Mouse (Mus musculus) stomach, postnatal 0 days (tissue): Measurements from ENCODE around the gene Kcnn3. TPM values are rescaled to one million over a fixed set of nuclear protein-coding genes. Genes with fewer than 3 reads are reported as not detected.

ENCODE experiments used
- ATAC-seq: fragments of 200-750 bp; cut with Nextera tagmentation; 2 replicates; pipeline ENCODE4 v1.8.0; 2017; ENCODE audit not compliant: low FRiP score, low TSS enrichment
- DNase-seq: peaks from one replicate; pipeline ENCODE4 v3.0.0-alpha.2; 2016; ENCODE audit warnings: low spot score
- H3K27ac ChIP-seq: fragments of 300-500 bp; sonication (generic); replicated peaks from 2 replicates; pipeline ENCODE4 v1.5.1; 2014; ENCODE audit warnings: mild to moderate bottlenecking, control low read depth
- H3K27me3 ChIP-seq: fragments of 300-500 bp; sonication (generic); 2 replicates; pipeline ENCODE4 v1.6.1; 2014; ENCODE audit warnings: low read length; ENCODE audit not compliant: control insufficient read depth, insufficient read depth
- H3K36me3 ChIP-seq: fragments of 300-500 bp; sonication (generic); 2 replicates; pipeline ENCODE4 v1.6.1; 2014; ENCODE audit warnings: low read length, mixed read lengths; ENCODE audit not compliant: control insufficient read depth, insufficient read depth
- H3K4me1 ChIP-seq: fragments of 300-500 bp; sonication (generic); replicated peaks from 2 replicates; pipeline ENCODE4 v1.6.1; 2014; ENCODE audit warnings: antibody characterized with exemption; ENCODE audit not compliant: control insufficient read depth, insufficient read depth
- H3K4me2 ChIP-seq: fragments of 300-500 bp; sonication (generic); replicated peaks from 2 replicates; pipeline ENCODE4 v1.6.1; 2014; ENCODE audit warnings: low read depth, mild to moderate bottlenecking, control low read depth, moderate library complexity
- H3K4me3 ChIP-seq: fragments of 300-500 bp; sonication (generic); 2 replicates; pipeline ENCODE4 v1.5.1; 2014; ENCODE audit warnings: low read depth, low read length, control low read depth
- H3K9ac ChIP-seq: fragments of 300-500 bp; sonication (generic); 2 replicates; pipeline ENCODE4 v1.6.1; 2014; ENCODE audit warnings: mild to moderate bottlenecking, low read length, control low read depth, mixed read lengths
- H3K9me3 ChIP-seq: fragments of 300-500 bp; sonication (generic); 2 replicates; pipeline ENCODE4 v1.6.1; 2016; ENCODE audit warnings: low read length; ENCODE audit not compliant: control insufficient read depth
- CTCF ChIP-seq: IDR thresholded peaks from 2 replicates; pipeline ENCODE4 v1.5.1; 2016; ENCODE audit warnings: antibody characterized with exemption, low read depth, mild to moderate bottlenecking, moderate library complexity
- EP300 ChIP-seq: optimal IDR thresholded peaks from 2 replicates; pipeline ENCODE3; 2016; ENCODE audit warnings: antibody characterized with exemption
- WGBS: fragments of 180-500 bp; shearing (Covaris S2); extraction: QIAGEN DNeasy Blood & Tissue Kit; methylation state at CpG from one replicate; pipeline ENCODE4 v1.1.7; 2014; 5-methylcytosine and 5-hydroxymethylcytosine counted together
- polyA plus RNA-seq: library from polyadenylated mRNA; unstranded; fragments of >200 nt; fragmentation: Nextera tagmentation; extraction: Ambion mirVana; gene quantifications from 2 replicates; pipeline ENCODE4 v1.2.1, GENCODE M21; 2015

Gene Kcnn3
- polyA plus RNA-seq, 1 experiment from 2014 or later, result 4.5 TPM

DNA sequence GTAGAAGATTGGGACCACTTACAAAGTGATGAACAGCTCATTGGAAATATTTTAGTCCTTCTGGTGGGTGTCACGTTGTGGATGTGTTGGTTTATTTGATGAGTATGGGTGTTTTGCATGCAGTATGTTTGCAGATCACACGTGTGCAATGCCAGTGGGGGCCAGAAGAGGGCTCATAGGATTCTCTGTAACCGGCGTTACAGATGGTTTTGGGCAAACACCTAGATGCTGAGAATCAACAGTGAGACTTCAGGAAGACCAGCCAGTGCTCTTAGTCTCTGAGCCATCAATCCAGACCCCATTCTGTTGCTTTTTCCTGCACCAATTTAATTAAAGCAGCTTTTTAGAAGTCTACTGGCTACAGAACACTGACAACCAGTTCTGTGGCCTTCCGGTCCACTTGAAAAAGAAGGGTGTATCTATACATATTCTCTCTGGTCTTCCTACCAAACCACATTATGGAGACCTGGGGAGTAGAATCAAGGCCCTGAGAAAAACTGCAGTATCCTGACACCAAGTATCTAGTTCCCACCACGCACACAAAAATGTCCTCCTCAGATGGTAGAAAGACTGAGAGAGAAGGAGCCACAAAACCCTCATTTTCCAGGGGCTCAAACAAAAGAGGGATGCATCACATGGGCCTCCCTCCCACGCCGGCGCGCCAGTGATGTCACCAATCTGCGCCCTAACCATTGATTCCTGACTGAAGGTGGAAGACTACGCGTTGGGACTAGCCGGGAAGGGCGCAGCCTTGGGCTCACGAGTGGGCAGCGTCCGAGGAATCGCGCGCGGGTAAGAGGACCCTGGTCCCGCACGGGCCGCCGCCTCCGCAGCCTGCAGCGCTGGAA lies 194.6 kb downstream of the Kcnn3 start, which contains the start of gene Adar:
Gene Adar, plus strand, starts transcription at position 664 of the 848 bp plus-strand sequence.
- ATAC-seq, result peak; percentile 87
- peak within 1 kb of the TSS; percentile 97 for H3K4me2 ChIP-seq
- H3K27ac ChIP-seq, result peak within 1 kb of the TSS; percentile 67
- peak within 1 kb of the TSS; percentile 91 for H3K4me3 ChIP-seq
- peak; percentile 87 for DNase-seq
- 5% methylated on average over 28 of the region's 28 CpGs for WGBS
- peak within 1 kb of the TSS; percentile 87 for H3K9ac ChIP-seq
- H3K9me3 ChIP-seq, result no peaks in the 10 kb centered on the region
- no peaks in the 10 kb centered on the region for H3K36me3 ChIP-seq
- H3K27me3 ChIP-seq, result no peaks in the 10 kb centered on the region
- TF ChIP-seq CTCF (peak; percentile 78), EP300 (no peak)
- H3K4me1 ChIP-seq, result 0 out of 2 replicates have a peak, but pooled peaks cover 2% of the 10 kb centered on the region

DNA sequence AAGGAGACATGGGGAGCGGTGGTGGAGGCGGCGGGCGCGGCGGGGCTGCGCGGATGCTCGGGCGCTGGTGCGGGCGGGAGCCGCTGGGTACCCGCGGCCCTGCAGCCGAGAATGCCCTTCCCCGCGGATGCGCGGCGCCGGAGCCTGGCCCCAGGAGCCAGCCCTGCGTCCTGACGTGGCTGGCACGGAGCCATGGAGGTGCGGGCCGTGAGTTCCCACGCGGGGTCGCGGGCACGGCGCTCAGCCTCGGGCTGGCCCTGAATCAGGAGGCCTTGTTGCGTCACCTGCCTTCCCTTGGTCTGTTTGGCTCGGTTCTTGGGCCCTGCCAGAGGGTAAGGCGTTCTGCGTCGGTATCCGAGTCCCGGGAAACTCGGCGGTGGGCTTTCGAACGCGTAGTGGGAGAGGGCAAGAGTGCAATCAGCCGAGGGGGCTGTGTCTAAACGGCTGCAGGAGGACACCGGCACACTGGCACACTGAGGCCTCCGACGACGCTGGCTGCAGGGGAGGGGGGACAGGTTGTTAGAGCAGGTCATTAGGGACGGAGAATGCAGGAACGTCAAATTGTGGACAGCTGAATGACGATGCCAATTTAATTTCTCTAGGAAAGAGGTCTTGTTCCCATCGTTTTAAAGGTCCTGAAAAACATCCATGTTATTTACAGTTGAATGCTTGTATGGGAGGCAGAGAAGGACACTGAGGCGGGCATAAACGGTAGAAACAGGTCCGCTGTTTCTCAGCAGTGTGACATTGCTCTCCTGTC lies 195.4 kb downstream of the Kcnn3 start:
- Histone ChIP-seq H3K9me3 (no peaks in the 10 kb centered on the region), H3K4me1 (0 out of 2 replicates have a peak, but pooled peaks cover 2% of the 10 kb centered on the region), H3K9ac (peak overlapping the region; percentile 87), H3K27ac (peak overlapping the region; percentile 67), H3K4me2 (peak overlapping the region; percentile 97), H3K27me3 (no peaks in the 10 kb centered on the region), H3K36me3 (no peaks in the 10 kb centered on the region), H3K4me3 (peak overlapping the region; percentile 91)
- peak; percentile 69 for ATAC-seq
- 2% methylated on average over 57 of the region's 59 CpGs for WGBS
- TF ChIP-seq CTCF, result no peak
- no peak for TF ChIP-seq EP300
- DNase-seq, result peak; percentile 54

DNA sequence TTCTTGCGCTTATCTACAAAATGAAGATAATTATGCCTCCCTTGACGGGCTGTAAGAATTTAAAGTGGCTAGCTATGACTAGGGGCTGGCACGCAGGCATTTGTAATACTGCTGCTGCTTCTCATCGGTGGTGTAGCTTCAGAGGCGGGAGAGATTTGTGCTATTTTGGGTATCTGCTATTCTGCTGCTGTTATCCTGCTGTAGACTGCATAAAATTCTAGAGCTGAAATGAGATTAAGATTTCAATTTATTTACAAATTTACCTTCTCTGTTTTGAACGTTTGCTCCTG lies 195.9 kb downstream of the Kcnn3 start:
- TF ChIP-seq EP300, result no peak
- TF ChIP-seq CTCF, result no peak
- H3K4me3 ChIP-seq, result peak overlapping the region; percentile 91
- ATAC-seq, result no peak
- 57% methylated on average over 6 of the region's 6 CpGs for WGBS
- H3K4me2 ChIP-seq, result peak overlapping the region; percentile 97
- H3K9ac ChIP-seq, result peak overlapping the region; percentile 87; the same call in 1 of the 2 replicates
- H3K4me1 ChIP-seq, result 0 out of 2 replicates have a peak, but pooled peaks cover 2% of the 10 kb centered on the region
- no peaks in the 10 kb centered on the region for H3K27me3 ChIP-seq
- H3K9me3 ChIP-seq, result no peaks in the 10 kb centered on the region
- no peaks in the 10 kb centered on the region for H3K36me3 ChIP-seq
- H3K27ac ChIP-seq, result no peak overlapping the region
- DNase-seq, result no peak

DNA sequence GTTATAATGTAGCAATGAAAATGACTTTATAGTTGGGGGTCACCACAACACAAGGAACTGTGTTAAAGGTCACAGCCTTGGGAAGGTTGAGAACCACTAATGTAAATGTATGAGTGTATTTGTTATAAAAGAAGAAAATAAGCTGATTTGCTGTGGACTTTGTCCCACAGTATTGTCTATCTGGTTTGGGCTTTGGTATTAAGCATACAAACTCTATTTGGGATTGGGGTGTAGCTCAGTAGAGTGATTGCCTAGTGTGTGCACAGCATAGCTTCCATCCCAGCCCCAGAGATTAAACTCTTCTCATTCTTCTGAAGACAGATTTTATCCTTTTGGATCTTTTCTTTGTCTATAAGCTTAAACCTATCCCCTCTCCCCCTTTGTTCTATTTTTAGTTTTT lies 202.1 kb downstream of the Kcnn3 start:
- no peaks in the 10 kb centered on the region for H3K4me1 ChIP-seq
- no peaks in the 10 kb centered on the region for H3K36me3 ChIP-seq
- no peaks in the 10 kb centered on the region for H3K27me3 ChIP-seq
- ATAC-seq (peak; percentile 82), DNase-seq (no peak)
- no peak overlapping the region for H3K4me2 ChIP-seq
- no peak overlapping the region for H3K4me3 ChIP-seq
- H3K9ac ChIP-seq, result no peak overlapping the region
- H3K27ac ChIP-seq, result no peak overlapping the region
- no peaks in the 10 kb centered on the region for H3K9me3 ChIP-seq
- TF ChIP-seq CTCF, result no peak
- TF ChIP-seq EP300, result no peak

DNA sequence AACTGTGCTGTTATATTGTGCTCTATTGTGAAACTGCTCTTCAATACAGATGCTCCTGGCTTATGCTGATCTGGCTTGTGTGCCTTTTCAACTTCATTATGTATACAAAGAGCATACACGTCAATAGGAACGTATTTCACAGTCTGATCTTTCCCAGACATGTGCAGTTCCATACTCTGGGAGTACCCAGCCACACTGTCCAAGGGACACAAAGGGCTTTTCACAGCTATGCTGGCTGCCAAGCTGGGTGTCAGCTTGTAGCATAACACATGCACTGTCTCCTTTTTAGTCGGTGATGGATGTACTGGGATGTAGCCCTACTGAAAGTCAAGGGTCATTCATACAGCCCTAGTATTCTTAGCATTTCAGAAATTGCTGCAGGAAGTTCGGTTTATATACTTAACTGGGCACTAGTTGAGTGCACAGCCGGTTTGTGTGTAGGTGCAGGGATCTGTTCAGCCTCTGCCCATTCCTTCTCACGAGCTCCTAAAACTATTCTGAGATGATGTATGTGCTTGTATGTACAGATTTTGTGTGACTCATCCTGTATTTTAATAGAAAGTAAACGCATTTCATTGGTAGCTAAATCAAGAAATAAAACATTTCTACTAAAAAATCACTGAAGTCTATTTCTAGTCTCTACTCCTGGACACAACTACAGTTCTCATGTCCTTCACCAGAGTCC lies 203.6 kb downstream of the Kcnn3 start:
- H3K27ac ChIP-seq, result no peak overlapping the region
- no peak for DNase-seq
- WGBS, result 51% methylated on average over 7 of the region's 7 CpGs

More for the DNA sequence above, 203.6 kb downstream of the Kcnn3 start:
- no peaks in the 10 kb centered on the region for H3K27me3 ChIP-seq
- no peaks in the 10 kb centered on the region for H3K36me3 ChIP-seq
- H3K9ac ChIP-seq, result no peak overlapping the region
- no peak for ATAC-seq
- no peak overlapping the region for H3K4me3 ChIP-seq
- H3K9me3 ChIP-seq, result no peaks in the 10 kb centered on the region
- no peak overlapping the region for H3K4me2 ChIP-seq
- no peak for TF ChIP-seq EP300
- no peak for TF ChIP-seq CTCF
- no peaks in the 10 kb centered on the region for H3K4me1 ChIP-seq

Other genes starting within 250 kb of the Kcnn3 start
- 107 and 113 TPM in 2 replicates for gene Slc50a1, start 249.6 kb upstream of the Kcnn3 start, polyA plus RNA-seq
- 34.8 and 36.6 TPM in 2 replicates for gene Efna1, start 239.0 kb upstream of the Kcnn3 start, polyA plus RNA-seq
- gene Efna3, start 197.2 kb upstream of the Kcnn3 start, polyA plus RNA-seq, result 25.8 and 29.2 TPM in 2 replicates
- gene Efna4, start 182.1 kb upstream of the Kcnn3 start, polyA plus RNA-seq, result 8.9 and 11.7 TPM in 2 replicates
- 43.0 and 44.8 TPM in 2 replicates for gene Adam15, start 170.2 kb upstream of the Kcnn3 start, polyA plus RNA-seq
- 0.33 and 0.41 TPM in 2 replicates for gene Dcst2, start 158.2 kb upstream of the Kcnn3 start, polyA plus RNA-seq
- 0.29 and 0.36 TPM in 2 replicates for gene Dcst1, start 154.9 kb upstream of the Kcnn3 start, polyA plus RNA-seq
- gene Zbtb7b, start 125.4 kb upstream of the Kcnn3 start, polyA plus RNA-seq, result 7.9 and 9.1 TPM in 2 replicates
- not detected in 2 replicates for gene Lenep, start 117.4 kb upstream of the Kcnn3 start, polyA plus RNA-seq
- gene Flad1, start 108.3 kb upstream of the Kcnn3 start, polyA plus RNA-seq, result 20.9 and 22.6 TPM in 2 replicates
- gene Cks1b, start 101.8 kb upstream of the Kcnn3 start, polyA plus RNA-seq, result 158 and 179 TPM in 2 replicates
- 42.6 and 49.0 TPM in 2 replicates for gene Shc1, start 101.7 kb upstream of the Kcnn3 start, polyA plus RNA-seq
- gene Pygo2, start 90.0 kb upstream of the Kcnn3 start, polyA plus RNA-seq, result 18.0 and 21.3 TPM in 2 replicates
- 48.4 and 48.6 TPM in 2 replicates for gene Pbxip1, start 83.5 kb upstream of the Kcnn3 start, polyA plus RNA-seq
- 49.7 and 55.0 TPM in 2 replicates for gene Pmvk, start 65.6 kb upstream of the Kcnn3 start, polyA plus RNA-seq
- gene Adar, start 194.9 kb downstream of the Kcnn3 start, polyA plus RNA-seq, result 8.5 and 8.8 TPM in 2 replicates
- gene Chrnb2, start 244.5 kb downstream of the Kcnn3 start, polyA plus RNA-seq, result 0.68 and 0.81 TPM in 2 replicates